Mouse (Mus musculus): ENCODE measurements at regions not wholly inside any gene's neighbourhood (a gene's known extent, or its start where the extent isn't known, plus 50 kb on each side); places are given as distances from the start of the nearest gene placed in this dataset.
A peak's percentile ranks its signal among the peaks of the same experiment; 100 is the strongest.
"Not testable (repeated sequence)": the region's sequence is repeated elsewhere in the genome, so short reads cannot be mapped to it uniquely, and the experiment has no call there.

DNA sequence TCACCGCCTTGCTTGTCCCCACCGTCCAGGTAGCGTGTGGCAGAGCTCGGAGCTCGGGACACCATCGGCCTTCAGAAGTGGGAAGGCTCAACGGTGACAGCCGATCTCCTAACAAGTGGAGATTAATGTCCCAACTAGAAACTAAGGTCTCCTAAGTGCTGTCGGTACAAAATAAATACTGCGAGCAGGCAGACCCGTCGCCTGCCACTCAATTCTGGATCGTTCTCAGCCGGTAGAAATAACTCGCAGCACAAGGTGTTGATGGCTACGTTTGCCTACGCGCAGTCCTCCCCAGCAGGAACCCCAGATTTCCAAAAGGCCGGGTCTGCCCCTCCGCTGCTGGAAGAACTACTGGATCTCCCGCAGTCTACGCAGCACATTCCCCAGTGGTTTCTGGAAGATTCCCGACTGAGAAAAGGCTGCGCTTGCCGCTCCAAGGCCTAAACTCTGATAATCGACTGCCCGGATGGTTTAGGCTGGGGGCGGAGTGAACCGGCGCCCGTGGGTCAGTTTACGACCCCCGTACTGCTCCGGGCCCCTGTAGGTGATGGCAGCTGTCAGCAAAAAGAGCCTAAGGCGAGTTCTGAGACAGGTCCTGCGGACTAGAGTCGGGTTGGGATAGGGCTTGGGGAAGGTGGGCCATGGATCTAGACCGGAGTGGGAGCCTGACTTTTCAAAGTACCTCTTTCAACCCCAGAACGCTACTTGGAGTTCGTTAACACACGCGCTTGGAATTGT, 85.7 kb downstream of the Nr2f2 start:
- TF ChIP-seq CTCF (IDR thresholded peaks at IDR 0.05; ENCODE audit: borderline replicate concordance, extremely low read depth, insufficient read depth, insufficient read length) = no peak
- no peak for TF ChIP-seq POLR2A (IDR thresholded peaks at IDR 0.05; ENCODE audit: borderline replicate concordance, extremely low read depth, insufficient read depth, insufficient read length, poor library complexity, severe bottlenecking)
- peak; percentile 47 for DNase-seq (ENCODE audit: low read depth)

DNA sequence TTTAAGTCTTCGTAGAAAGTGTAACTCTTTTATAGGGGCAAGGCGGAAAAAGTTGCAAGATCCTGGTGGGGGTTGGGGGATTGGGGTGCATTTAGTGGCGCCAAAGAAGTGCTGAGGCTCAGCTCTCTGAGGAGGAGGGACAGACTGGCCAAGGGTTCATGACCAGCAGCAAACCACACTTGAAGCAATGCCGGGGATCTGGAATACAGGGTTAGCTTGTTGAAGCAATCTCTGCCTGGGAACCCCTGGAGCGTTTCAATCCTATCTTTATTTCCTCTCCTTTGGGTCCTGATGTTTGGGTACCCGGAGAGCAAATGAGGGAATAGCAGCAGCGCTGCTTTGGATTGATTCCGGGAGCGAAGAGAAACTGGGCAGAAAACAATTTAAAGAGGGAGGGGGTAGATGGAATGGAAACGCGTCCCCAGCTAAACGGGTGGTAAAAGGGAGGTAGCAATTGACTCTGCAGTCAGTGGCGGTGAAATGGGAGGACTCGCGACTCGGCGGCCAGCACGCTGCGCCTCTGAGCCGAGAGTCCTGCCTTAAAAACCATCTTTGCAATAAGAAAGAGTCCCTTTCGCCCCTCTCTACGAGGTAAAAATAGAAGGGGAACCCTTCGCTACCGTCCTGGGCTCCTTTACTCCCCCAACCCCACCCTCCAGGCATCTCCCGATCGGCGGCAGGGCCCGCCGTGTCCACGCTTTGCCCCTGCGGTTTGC, 86.5 kb downstream of the Nr2f2 start:
- TF ChIP-seq CTCF (IDR thresholded peaks at IDR 0.05; ENCODE audit: borderline replicate concordance, extremely low read depth, insufficient read depth, insufficient read length) = no peak
- DNase-seq (ENCODE audit: low read depth) = peak; percentile 32

DNA sequence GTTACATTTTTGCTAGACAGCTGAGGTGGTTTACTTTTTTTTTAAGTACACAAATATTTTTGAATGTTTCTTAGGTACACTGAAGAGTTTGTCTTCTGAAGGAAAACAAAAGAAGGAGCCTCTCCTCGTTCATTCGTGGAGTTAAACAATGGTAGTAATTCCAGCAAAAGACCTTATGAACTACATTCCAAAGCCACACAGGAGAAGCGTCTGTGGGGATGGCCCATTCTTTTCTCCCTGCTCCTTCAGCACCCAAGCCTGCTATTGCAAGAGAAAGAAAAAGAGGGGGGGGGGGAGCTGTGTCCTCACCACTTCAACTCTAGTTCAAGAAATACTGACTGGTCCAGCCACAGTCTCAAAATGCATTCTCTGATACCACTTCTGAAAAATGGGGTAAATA, 87.4 kb downstream of the Nr2f2 start:
- DNase-seq (ENCODE audit: low read depth) = peak; percentile 20
- no peak for TF ChIP-seq POLR2A (IDR thresholded peaks at IDR 0.05; ENCODE audit: borderline replicate concordance, extremely low read depth, insufficient read depth, insufficient read length, poor library complexity, severe bottlenecking)
- TF ChIP-seq CTCF (IDR thresholded peaks at IDR 0.05; ENCODE audit: borderline replicate concordance, extremely low read depth, insufficient read depth, insufficient read length) = no peak

DNA sequence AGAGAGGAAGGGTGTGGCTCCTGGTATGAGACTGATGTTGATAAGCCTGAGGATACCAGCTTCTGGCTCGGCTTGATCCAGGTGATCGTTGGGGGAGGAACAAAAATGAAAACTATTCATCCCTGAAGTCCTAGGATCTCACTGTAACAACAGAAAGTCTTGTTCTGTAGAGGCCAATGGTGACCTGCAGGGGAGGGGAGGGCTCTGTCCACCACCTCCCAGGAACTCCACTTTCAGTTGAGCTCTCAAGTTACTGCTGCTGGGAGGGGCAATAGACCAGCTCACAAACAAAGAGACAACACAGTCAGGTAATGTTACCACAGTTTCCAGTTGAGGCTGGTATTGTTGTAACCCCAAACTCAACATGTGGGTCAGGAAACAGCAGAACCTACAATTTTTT, 90.5 kb downstream of the Nr2f2 start:
- TF ChIP-seq CTCF (IDR thresholded peaks at IDR 0.05; ENCODE audit: borderline replicate concordance, extremely low read depth, insufficient read depth, insufficient read length) (no peak), POLR2A (IDR thresholded peaks at IDR 0.05; ENCODE audit: borderline replicate concordance, extremely low read depth, insufficient read depth, insufficient read length, poor library complexity, severe bottlenecking) (no peak)
- DNase-seq (ENCODE audit: low read depth) = no peak

DNA sequence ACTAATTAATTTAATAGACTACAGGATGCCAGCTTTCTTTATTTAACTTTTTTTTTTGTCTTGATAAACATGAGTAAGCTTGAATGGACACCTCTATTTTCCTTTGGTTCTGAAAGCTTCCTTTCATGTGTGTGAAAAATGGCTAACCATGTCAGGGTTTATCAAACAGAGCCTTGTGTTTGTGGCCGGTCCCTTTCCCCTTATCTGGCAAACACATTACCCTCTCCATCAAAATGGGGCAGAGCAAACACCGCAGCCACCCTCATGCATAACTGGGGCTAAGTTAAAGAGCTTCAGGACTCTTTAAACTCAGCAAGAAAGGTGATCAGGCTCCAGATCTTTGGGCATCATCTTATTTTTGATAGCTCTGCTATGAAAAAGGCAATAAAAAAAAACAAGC, 92.2 kb downstream of the Nr2f2 start:
- no peak for TF ChIP-seq POLR2A (IDR thresholded peaks at IDR 0.05; ENCODE audit: borderline replicate concordance, extremely low read depth, insufficient read depth, insufficient read length, poor library complexity, severe bottlenecking)
- TF ChIP-seq CTCF (IDR thresholded peaks at IDR 0.05; ENCODE audit: borderline replicate concordance, extremely low read depth, insufficient read depth, insufficient read length) = no peak
- no peak for DNase-seq (ENCODE audit: low read depth)

DNA sequence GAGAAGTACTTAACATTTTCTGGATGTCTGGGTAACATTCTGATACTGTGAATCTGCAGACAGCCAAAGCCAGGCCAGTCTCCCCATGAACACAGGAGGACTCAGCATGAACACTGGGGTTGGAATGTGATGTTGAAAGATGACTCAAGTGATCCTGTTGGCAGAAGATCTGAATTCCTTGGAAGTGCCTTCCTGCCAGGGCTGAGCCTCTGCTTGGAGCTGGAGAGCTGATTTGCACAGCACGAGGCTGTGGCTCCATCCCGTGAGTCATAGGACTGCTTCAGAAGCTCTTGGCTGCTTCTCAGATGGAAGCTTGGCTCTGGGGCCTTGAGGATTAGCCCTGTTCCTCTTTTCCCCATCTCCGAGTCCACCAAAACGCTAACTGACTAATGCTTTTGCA, 99.5 kb downstream of the Nr2f2 start:
- TF ChIP-seq CTCF (IDR thresholded peaks at IDR 0.05; ENCODE audit: borderline replicate concordance, extremely low read depth, insufficient read depth, insufficient read length) = no peak
- DNase-seq (ENCODE audit: low read depth) = no peak

DNA sequence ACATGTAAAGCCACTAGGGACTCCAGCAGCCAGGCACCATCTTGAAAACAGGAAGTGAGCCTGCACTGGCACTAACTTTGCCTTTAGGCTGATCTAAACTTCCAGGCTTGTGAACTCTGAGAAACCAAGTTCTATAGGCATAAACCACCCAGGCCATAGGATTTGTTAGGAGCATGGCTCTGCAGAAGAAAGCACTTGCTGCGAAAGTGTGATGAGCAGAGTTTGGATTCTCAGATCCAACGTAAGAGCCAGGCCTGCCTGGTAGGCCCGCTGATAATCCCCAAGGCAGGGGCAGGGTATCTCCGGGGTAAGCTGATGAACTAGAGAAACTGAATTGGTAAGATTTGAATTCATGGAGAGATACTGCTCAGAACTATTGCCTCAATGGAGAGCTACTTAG, 109.7 kb downstream of the Nr2f2 start:
- no peak for DNase-seq (ENCODE audit: low read depth)
- no peak for TF ChIP-seq CTCF (IDR thresholded peaks at IDR 0.05; ENCODE audit: borderline replicate concordance, extremely low read depth, insufficient read depth, insufficient read length)
- TF ChIP-seq POLR2A (IDR thresholded peaks at IDR 0.05; ENCODE audit: borderline replicate concordance, extremely low read depth, insufficient read depth, insufficient read length, poor library complexity, severe bottlenecking) = no peak

DNA sequence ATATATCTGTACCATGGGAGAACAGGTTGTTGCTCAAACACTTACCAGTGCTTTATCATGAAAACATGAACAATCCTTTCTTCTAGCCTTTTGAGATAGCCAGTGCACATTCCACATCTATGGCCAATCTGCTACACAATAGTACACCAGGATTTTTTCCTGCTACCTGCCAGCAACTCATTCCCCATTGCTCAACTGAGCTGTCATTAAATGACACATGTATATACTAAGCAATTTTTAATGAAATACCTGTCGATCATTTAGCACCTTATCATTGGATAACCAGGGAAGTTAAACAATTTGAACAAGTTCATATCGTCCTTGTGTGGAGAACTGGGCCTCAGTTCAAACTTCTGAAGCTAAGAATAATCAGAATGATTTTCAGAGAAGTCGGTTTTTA, 111.5 kb downstream of the Nr2f2 start:
- TF ChIP-seq CTCF (IDR thresholded peaks at IDR 0.05; ENCODE audit: borderline replicate concordance, extremely low read depth, insufficient read depth, insufficient read length) = no peak
- no peak for TF ChIP-seq POLR2A (IDR thresholded peaks at IDR 0.05; ENCODE audit: borderline replicate concordance, extremely low read depth, insufficient read depth, insufficient read length, poor library complexity, severe bottlenecking)
- no peak for DNase-seq (ENCODE audit: low read depth)

DNA sequence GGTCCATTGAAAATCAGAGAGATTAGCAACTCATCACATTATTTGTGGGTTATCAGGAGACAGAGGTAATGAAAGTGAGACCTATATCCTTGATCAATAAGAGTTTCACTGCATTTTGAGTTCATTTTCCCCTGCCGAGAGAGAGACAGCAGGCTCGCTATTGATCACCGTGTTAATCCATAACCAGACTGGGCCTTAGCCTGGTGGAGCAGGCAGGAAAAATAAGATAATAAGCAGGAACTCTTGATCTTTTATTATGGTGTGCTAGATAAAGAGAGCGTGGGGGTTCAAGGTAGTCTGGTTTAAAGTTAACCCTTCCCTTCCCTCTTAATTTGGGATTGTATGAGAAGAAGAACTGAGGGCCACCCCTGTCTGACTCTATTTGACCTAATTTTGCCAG, 113.3 kb downstream of the Nr2f2 start:
- peak; percentile 6 for DNase-seq (ENCODE audit: low read depth)
- TF ChIP-seq CTCF (IDR thresholded peaks at IDR 0.05; ENCODE audit: borderline replicate concordance, extremely low read depth, insufficient read depth, insufficient read length) = no peak
- no peak for TF ChIP-seq POLR2A (IDR thresholded peaks at IDR 0.05; ENCODE audit: borderline replicate concordance, extremely low read depth, insufficient read depth, insufficient read length, poor library complexity, severe bottlenecking)

DNA sequence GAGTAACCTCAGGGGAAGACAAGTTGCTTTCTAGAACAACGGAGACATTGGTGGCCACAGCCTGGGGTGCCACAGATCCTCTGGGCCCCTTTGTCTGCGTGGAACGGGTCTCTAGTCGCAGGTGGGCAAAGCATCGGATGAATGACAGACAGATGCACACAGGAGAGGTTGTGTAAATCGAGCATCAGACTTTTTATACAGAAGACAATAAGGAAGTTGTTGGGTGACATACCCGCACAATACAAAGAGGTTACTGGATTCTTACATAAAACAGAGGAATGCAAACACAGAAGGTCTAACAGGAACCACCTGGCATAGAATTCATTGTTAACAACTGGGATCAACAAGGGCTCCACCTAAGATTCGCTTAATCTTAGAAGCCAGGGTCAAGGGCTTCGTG, 127.5 kb downstream of the Nr2f2 start:
- not testable (repeated sequence) for DNase-seq (ENCODE audit: low read depth)

DNA sequence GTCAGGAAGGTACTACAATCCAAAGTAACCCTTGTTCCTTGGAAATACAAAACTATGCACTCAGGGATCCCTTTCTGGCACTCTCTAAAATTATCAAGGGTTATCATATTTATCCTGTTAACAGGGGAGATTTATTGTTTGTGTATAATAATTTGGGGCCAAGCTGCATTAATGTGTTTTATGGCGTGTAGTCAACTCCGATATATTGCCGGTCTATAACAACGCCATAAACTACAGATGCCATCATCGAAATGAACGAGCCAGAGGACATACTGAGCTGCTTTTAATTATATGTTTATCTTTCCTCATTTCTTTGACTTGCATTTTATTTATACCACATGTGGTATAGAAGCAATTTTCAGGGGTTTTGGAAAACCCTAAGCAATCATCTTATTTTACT, 147.2 kb downstream of the Nr2f2 start:
- DNase-seq (ENCODE audit: low read depth) = no peak
- TF ChIP-seq CTCF (IDR thresholded peaks at IDR 0.05; ENCODE audit: borderline replicate concordance, extremely low read depth, insufficient read depth, insufficient read length) = no peak
- no peak for TF ChIP-seq POLR2A (IDR thresholded peaks at IDR 0.05; ENCODE audit: borderline replicate concordance, extremely low read depth, insufficient read depth, insufficient read length, poor library complexity, severe bottlenecking)

DNA sequence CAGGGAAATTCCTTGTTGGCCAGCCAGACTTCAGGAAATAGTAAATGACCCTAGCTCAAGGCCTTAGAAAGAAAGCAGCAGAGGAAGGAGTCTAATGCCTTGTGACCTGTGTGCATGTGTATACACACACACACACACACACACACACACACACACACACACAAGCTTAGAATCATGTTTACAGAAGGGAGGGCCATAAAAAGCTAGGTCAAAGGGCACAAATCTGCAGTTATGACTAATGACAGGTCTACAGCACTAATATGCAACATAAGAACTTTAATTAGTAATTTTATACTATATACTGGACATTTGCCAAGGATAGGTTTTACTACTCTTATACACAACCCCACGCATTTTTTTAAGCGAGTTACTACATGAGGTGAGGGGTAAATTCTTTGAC, 149.4 kb downstream of the Nr2f2 start:
- TF ChIP-seq CTCF (IDR thresholded peaks at IDR 0.05; ENCODE audit: borderline replicate concordance, extremely low read depth, insufficient read depth, insufficient read length) (no peak), POLR2A (IDR thresholded peaks at IDR 0.05; ENCODE audit: borderline replicate concordance, extremely low read depth, insufficient read depth, insufficient read length, poor library complexity, severe bottlenecking) (no peak)
- DNase-seq (ENCODE audit: low read depth) = no peak
